Mouse (Mus musculus) hindbrain, embryonic 16.5 days (tissue): ENCODE results near the gene Lrig1. TPM values are rescaled to one million over a fixed set of nuclear protein-coding genes. Genes with fewer than 3 reads are reported as not detected.

Experiments used
- ATAC-seq: fragments of 200-750 bp; cut with Nextera tagmentation; 2 replicates; pipeline ENCODE4 v1.8.0; 2017; ENCODE audit warnings: moderate TSS enrichment, moderate library complexity
- H3K27ac ChIP-seq: fragments of 300-500 bp; sonication (generic); 2 replicates; pipeline ENCODE4 v1.5.1; 2014; ENCODE audit warnings: low read depth, mild to moderate bottlenecking, control low read depth, low read length, moderate library complexity
- H3K27me3 ChIP-seq: fragments of 300-500 bp; sonication (generic); replicated peaks from 2 replicates; pipeline ENCODE4 v1.6.1; 2014; ENCODE audit warnings: low read length; ENCODE audit not compliant: control insufficient read depth, insufficient read depth
- H3K36me3 ChIP-seq: fragments of 300-500 bp; sonication (generic); 2 replicates; pipeline ENCODE4 v1.6.1; 2014; ENCODE audit warnings: mild to moderate bottlenecking, low read length, moderate library complexity, mixed read lengths; ENCODE audit not compliant: control insufficient read depth, insufficient read depth
- H3K4me1 ChIP-seq: fragments of 300-500 bp; sonication (generic); 2 replicates; pipeline ENCODE4 v1.6.1; 2014; ENCODE audit warnings: low read depth, low read length; ENCODE audit not compliant: control insufficient read depth, insufficient read depth
- H3K4me2 ChIP-seq: fragments of 300-500 bp; sonication (generic); 2 replicates; pipeline ENCODE4 v1.6.1; 2014; ENCODE audit warnings: mild to moderate bottlenecking, low read length, control low read depth, moderate library complexity
- H3K4me3 ChIP-seq: fragments of 300-500 bp; sonication (generic); 2 replicates; pipeline ENCODE4 v1.5.1; 2014; ENCODE audit warnings: mild to moderate bottlenecking, low read length, control low read depth, moderate library complexity
- H3K9ac ChIP-seq: fragments of 300-500 bp; sonication (generic); 2 replicates; pipeline ENCODE4 v1.6.1; 2014; ENCODE audit warnings: low read depth, mild to moderate bottlenecking, control low read depth, low read length, moderate library complexity
- H3K9me3 ChIP-seq: fragments of 300-500 bp; sonication (generic); 2 replicates; pipeline ENCODE4 v1.6.1; 2014; ENCODE audit warnings: mild to moderate bottlenecking, low read length, moderate library complexity; ENCODE audit not compliant: control insufficient read depth
- WGBS: fragments of 180-500 bp; shearing (Covaris S2); extraction: QIAGEN DNeasy Blood & Tissue Kit; methylation state at CpG from one replicate; pipeline ENCODE4 v1.1.7; 2014; 5-methylcytosine and 5-hydroxymethylcytosine counted together
- polyA plus RNA-seq: library from polyadenylated mRNA; unstranded; fragments of >200 nt; fragmentation: Nextera tagmentation; extraction: Ambion mirVana; gene quantifications from 2 replicates; pipeline ENCODE4 v1.2.1, GENCODE M21; 2015

Lrig1 gene
- polyA plus RNA-seq, 1 experiment from 2014 or later: 18.7 TPM

DNA sequence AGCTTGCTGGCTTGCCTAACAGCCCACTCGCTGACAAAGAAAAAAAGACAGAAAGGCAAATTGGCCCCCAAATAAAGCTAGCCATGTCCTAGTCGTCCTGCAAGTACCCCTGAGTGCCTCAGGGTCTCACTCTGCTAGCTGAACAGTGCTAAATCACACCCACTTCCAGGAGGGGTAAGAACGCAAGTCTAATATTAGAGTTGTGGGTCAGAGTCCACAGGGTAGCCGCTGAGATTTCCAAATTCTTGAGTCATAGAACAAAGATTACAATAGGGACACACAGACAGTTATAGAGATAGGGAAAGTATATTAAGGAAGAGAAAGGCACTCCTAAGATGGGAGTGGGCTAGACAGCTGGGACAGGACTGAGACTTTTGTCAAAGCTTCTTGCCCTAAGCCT is 51.5 kb downstream of the Lrig1 start:
- no peak for ATAC-seq
- no peaks in the 10 kb centered on the region for H3K9me3 ChIP-seq
- no peak overlapping the region for H3K9ac ChIP-seq
- peak overlapping the region; percentile 4; the same call in 1 of the 2 replicates for H3K4me2 ChIP-seq
- H3K4me3 ChIP-seq: no peak overlapping the region
- 43% methylated on average over 4 of the region's 4 CpGs for WGBS
- no peaks in the 10 kb centered on the region for H3K36me3 ChIP-seq
- H3K4me1 ChIP-seq: peaks cover 40% of the 10 kb centered on the region
- H3K27ac ChIP-seq: peak overlapping the region; percentile 69
- no peaks in the 10 kb centered on the region for H3K27me3 ChIP-seq

DNA sequence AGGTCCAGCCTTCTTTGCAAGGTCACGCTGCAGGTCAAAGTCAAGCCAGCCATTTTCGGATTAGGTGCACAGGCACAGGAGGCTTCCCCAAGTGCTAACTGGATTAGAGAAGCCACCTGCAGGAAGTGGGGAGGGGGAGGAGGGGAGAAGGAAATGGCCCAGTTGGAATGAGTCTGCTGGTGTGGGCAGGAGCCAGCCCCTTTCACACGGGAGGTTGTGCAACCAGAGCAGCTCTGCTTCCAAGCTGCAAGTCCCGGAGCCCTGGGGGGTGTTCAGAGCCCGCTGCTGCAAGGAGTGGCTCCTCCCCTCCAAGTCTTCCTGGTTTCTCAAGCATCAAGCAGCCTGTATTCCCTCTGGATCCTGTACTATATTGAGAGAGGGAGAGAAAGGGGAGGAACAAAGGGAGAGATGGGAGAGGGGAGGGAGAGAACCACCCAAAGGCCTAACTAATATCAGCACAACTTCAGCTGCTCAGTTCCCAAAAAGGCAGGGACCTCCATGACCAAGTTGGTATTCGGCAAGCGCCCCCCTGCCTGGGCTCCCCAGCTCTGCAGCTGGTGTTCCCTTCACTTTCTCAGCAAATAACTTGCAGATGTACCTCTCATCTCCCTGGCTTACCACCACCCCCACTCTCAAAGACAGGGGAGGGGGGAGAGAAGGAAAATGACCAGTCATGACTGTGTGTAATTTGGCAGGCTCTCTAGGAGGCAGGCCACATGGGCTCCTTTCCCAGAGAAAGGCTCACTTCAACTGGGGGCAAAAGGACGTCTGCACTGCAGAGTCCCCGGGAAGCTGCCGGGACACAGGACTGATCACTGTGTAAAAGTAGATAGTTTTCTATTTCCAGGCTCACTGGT is 52.2 kb downstream of the Lrig1 start:
- H3K27ac ChIP-seq: peak overlapping the region; percentile 70
- no peaks in the 10 kb centered on the region for H3K9me3 ChIP-seq
- H3K36me3 ChIP-seq: no peaks in the 10 kb centered on the region
- no peak overlapping the region for H3K4me3 ChIP-seq
- no peaks in the 10 kb centered on the region for H3K27me3 ChIP-seq
- H3K9ac ChIP-seq: peak overlapping the region; percentile 5; the same call in 1 of the 2 replicates
- peak overlapping the region; percentile 2 for H3K4me2 ChIP-seq
- H3K4me1 ChIP-seq: peaks cover 40% of the 10 kb centered on the region
- peak; percentile 89 for ATAC-seq
- WGBS: 21% methylated on average over 10 of the region's 10 CpGs

DNA sequence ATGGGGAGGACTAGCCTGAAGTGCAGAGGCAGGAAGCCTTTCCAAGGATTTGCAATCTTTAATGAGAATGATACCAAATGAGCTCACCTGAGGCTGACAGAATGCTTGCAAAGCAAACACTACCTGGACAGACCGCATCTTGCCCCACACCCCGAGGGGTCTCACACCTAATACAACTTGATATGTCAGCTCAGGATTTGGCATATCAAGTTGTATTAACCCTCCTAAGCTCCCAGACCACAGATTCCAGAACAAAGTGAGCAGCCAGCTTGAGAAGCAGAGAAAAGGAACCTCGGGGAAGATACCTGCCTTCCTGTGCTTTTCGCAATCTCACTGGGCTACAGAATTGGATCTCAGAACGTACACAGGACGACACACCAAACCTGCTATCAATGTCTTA is 53.1 kb downstream of the Lrig1 start:
- WGBS: 76% methylated on average over 6 of the region's 6 CpGs

DNA sequence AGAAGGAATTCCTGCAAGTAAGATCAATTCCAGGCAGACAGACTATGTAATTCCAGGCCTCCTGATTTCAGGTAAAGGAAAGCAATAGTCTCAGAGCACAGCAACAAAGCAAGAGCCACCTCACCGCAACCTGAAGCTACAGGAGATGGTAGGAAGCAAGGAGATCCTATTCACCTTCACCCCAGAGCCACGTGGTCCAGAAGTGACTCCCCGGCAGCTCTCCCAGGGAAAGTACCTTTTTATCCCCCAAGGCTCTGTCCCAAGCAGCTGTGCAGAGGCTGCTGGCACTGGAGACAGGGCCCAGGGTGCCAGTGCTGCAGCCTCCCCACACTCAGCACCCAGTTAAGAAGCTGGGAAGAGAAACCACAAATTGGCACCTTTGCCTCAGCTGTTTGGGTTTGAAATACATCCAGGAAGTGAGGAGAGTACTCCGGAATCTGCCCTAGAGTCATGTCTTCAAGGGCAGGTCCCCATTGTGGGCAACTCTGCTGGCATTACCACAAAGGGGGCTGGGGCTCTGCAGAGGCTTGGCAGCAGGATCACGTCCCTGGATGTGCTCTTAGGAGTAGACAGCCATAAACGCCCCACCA is 53.6 kb downstream of the Lrig1 start:
- peaks cover 34% of the 10 kb centered on the region for H3K4me1 ChIP-seq
- ATAC-seq: no peak
- no peak overlapping the region for H3K4me2 ChIP-seq
- peak overlapping the region; percentile 53 for H3K9ac ChIP-seq
- WGBS: 60% methylated on average over 6 of the region's 6 CpGs
- H3K4me3 ChIP-seq: no peak overlapping the region
- peak overlapping the region; percentile 60; the same call in 1 of the 2 replicates for H3K27ac ChIP-seq
- H3K9me3 ChIP-seq: no peaks in the 10 kb centered on the region
- H3K36me3 ChIP-seq: no peaks in the 10 kb centered on the region
- H3K27me3 ChIP-seq: no peaks in the 10 kb centered on the region

More for the DNA sequence above, 53.1 kb downstream of the Lrig1 start:
- no peaks in the 10 kb centered on the region for H3K9me3 ChIP-seq
- H3K36me3 ChIP-seq: no peaks in the 10 kb centered on the region
- no peaks in the 10 kb centered on the region for H3K27me3 ChIP-seq
- no peak overlapping the region for H3K4me3 ChIP-seq
- H3K4me2 ChIP-seq: no peak overlapping the region
- H3K27ac ChIP-seq: peak overlapping the region; percentile 60; the same call in 1 of the 2 replicates
- H3K4me1 ChIP-seq: peaks cover 34% of the 10 kb centered on the region
- no peak for ATAC-seq
- H3K9ac ChIP-seq: peak overlapping the region; percentile 53; the same call in 1 of the 2 replicates

DNA sequence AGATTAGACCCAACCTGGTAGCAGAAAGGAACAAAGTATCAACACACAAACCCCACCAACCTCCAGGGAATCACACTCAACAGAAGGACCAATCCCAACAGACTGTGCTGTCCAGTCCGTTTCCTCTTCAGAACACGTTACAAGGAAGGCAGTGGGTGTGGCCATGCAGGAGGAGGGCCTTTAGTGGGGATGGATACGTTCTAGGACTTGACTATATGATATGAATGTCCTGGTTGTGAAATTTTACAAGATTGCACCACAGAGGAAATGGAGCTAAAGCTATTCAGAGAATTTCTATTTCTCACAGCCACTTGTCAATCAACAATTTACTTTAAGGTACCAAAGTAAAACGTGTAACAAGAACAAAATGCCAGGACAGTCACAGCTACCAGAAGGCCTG is 54.2 kb downstream of the Lrig1 start:
- peaks cover 34% of the 10 kb centered on the region for H3K4me1 ChIP-seq
- no peak overlapping the region for H3K9ac ChIP-seq
- ATAC-seq: no peak
- no peak overlapping the region for H3K27ac ChIP-seq
- no peaks in the 10 kb centered on the region for H3K36me3 ChIP-seq
- H3K9me3 ChIP-seq: no peaks in the 10 kb centered on the region
- H3K4me3 ChIP-seq: no peak overlapping the region
- 55% methylated on average over 4 of the region's 4 CpGs for WGBS
- no peak overlapping the region for H3K4me2 ChIP-seq
- no peaks in the 10 kb centered on the region for H3K27me3 ChIP-seq

DNA sequence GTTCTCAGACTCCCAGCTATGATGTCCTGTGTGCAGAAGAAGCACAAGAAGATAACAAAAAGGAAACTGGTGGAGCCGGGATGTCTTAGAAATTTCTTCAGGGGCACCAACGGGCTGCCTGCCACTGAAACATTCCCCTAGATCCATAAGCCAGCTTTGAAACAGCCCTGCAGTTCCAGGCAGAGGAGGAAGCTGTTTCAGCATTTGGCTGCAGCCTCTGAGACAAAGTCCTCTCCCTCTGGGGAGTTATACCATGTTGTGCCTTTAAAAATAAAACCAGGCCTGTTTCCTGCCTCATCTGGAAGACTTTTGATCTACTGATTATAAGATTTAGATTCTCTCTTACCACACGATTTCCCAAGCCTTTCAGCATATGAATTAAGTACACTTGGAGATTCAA is 55.3 kb downstream of the Lrig1 start:
- WGBS: 75% methylated on average over 3 of the region's 3 CpGs
- H3K9ac ChIP-seq: no peak overlapping the region

DNA sequence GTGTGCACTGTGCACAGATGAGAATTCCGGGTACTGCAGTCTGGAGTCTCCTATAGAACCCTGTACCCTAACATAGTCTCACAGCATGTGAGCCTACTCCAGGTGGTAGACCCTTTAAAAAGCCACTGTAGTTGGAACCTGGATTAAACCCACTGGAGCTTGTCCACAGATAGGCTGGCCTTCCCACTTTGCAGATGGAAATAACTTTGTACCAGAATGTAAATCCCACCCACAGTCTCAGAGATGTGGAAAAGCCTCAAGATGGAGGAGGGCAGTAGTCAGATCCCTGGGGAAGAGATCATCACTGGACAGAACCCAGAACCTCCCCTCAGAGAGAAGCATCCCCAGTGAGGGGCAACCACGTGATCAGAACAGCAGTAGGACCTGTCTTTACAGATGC is 56.0 kb downstream of the Lrig1 start:
- H3K4me1 ChIP-seq: peaks cover 30% of the 10 kb centered on the region
- H3K4me3 ChIP-seq: no peak overlapping the region
- 88% methylated on average over 2 of the region's 2 CpGs for WGBS
- ATAC-seq: no peak
- H3K27ac ChIP-seq: no peak overlapping the region
- H3K4me2 ChIP-seq: no peak overlapping the region
- no peaks in the 10 kb centered on the region for H3K27me3 ChIP-seq
- H3K9ac ChIP-seq: no peak overlapping the region
- no peaks in the 10 kb centered on the region for H3K36me3 ChIP-seq
- H3K9me3 ChIP-seq: no peaks in the 10 kb centered on the region

More for the DNA sequence above, 55.3 kb downstream of the Lrig1 start:
- Histone ChIP-seq H3K4me1 (peaks cover 35% of the 10 kb centered on the region), H3K4me2 (no peak overlapping the region), H3K27me3 (no peaks in the 10 kb centered on the region), H3K27ac (no peak overlapping the region), H3K9me3 (no peaks in the 10 kb centered on the region), H3K4me3 (no peak overlapping the region), H3K36me3 (no peaks in the 10 kb centered on the region)
- no peak for ATAC-seq

DNA sequence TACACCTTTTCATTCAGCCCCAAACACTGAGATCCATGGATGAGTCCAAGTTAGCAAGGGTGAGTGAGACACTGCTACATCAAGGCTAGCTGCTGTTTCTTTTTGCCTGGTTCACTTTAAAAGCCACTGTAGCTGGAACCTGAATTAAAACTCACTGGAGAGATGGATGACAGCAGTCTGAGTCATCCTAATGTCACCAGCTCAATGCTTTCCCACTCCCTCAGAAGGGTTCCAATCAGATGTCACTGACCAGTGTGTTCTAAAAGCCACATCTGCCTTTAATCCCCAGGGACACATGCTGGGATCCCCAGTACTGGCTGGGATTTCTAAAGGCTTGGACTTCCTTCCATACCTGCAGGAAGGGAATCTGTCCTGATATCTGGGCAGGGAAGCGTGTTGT is 57.9 kb downstream of the Lrig1 start:
- H3K9me3 ChIP-seq: no peaks in the 10 kb centered on the region
- peaks cover 12% of the 10 kb centered on the region for H3K4me1 ChIP-seq
- H3K27ac ChIP-seq: no peak overlapping the region
- H3K4me3 ChIP-seq: no peak overlapping the region
- no peaks in the 10 kb centered on the region for H3K36me3 ChIP-seq
- H3K9ac ChIP-seq: no peak overlapping the region
- no peak overlapping the region for H3K4me2 ChIP-seq
- ATAC-seq: no peak
- H3K27me3 ChIP-seq: no peaks in the 10 kb centered on the region
- 88% methylated on average over 1 of the region's 1 CpGs for WGBS

DNA sequence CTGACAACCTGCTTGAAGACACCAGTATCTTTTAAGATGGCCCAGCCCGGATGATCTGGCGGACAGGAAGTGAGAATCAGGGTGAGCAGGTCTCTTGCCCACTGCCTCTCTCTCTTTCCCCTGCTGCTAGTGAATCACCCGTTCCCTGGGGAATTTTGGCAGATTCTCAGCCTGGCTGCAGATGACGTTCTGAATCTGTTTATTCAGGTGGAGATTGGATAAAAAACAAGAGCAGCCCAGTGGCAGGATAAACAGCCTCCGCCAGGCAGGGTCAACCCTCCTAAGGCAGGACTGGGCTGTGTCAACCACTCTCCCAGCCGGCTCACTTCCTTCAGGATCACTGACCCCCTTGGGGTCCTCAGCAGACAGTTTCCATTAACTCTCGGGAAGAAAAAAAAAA is 59.7 kb downstream of the Lrig1 start:
- WGBS: 24% methylated on average over 7 of the region's 7 CpGs
- H3K36me3 ChIP-seq: no peaks in the 10 kb centered on the region
- peak; percentile 66 for ATAC-seq
- H3K9me3 ChIP-seq: no peaks in the 10 kb centered on the region
- no peak overlapping the region for H3K4me3 ChIP-seq
- no peaks in the 10 kb centered on the region for H3K27me3 ChIP-seq
- peak overlapping the region; percentile 49; the same call in 1 of the 2 replicates for H3K27ac ChIP-seq
- H3K4me2 ChIP-seq: no peak overlapping the region
- H3K9ac ChIP-seq: no peak overlapping the region
- H3K4me1 ChIP-seq: peaks cover 6% of the 10 kb centered on the region
